52 mouse cellular contexts compared by ENCODE assay signal in genomic region chr6:123702370-123702769, GRCm38 (mm10). TPM values are rescaled to one million over a fixed set of nuclear protein-coding genes. Genes with fewer than 3 reads are reported as not detected.
"Had no signal": no experiment of that assay in that cellular context is flagged by ENCODE, and none has a peak within 500 bp of the region (broad histone marks: within the 10 kb centered on the region; RNA-seq: fewer than 3 reads in every experiment).

Gene Vmn2r23 (plus strand): TSS chr6:123702670.

- H3K4me3 ChIP-seq: heart, embryonic 12.5 days; heart, embryonic 13.5 days; heart, embryonic 15.5 days; hindbrain, embryonic 10.5 days; hindbrain, embryonic 12.5 days; hindbrain, embryonic 13.5 days; hindbrain, embryonic 15.5 days; intestine, embryonic 15.5 days; kidney, embryonic 15.5 days; layer of hippocampus, adult 2 months; left cerebral cortex, adult 2 months had no signal

- DNase-seq: heart, postnatal 10 days; heart, postnatal 14 days; heart, postnatal 36 days; heart, postnatal 4 days; kidney, adult 11 months; kidney, adult 18-20 months; kidney, adult 2 months; kidney, adult 8-10 months; kidney, adult 9 months; kidney, postnatal 10 days; kidney, postnatal 14 days; kidney, postnatal 25 days; kidney, postnatal 36 days; kidney, postnatal 4 days; layer of hippocampus, adult 9-11 months; layer of hippocampus, postnatal 36 days had no signal

- H3K9ac ChIP-seq: heart, embryonic 12.5 days; heart, embryonic 13.5 days; heart, embryonic 15.5 days; hindbrain, embryonic 12.5 days; hindbrain, embryonic 13.5 days; hindbrain, embryonic 14.5 days; hindbrain, embryonic 15.5 days; intestine, embryonic 15.5 days; kidney, embryonic 15.5 days had no signal

- H3K36me3 ChIP-seq: heart, embryonic 12.5 days; heart, embryonic 13.5 days; heart, embryonic 15.5 days; hindbrain, embryonic 10.5 days; hindbrain, embryonic 12.5 days; hindbrain, embryonic 13.5 days; hindbrain, embryonic 15.5 days; intestine, embryonic 15.5 days; kidney, embryonic 15.5 days had no signal

- H3K27me3 ChIP-seq: heart, embryonic 12.5 days; heart, embryonic 13.5 days; heart, embryonic 15.5 days; hindbrain, embryonic 12.5 days; hindbrain, embryonic 13.5 days; hindbrain, embryonic 15.5 days; intestine, embryonic 15.5 days; kidney, embryonic 15.5 days had no signal

- H3K4me1 ChIP-seq: heart, embryonic 12.5 days; heart, embryonic 13.5 days; heart, embryonic 15.5 days; hindbrain, embryonic 12.5 days; hindbrain, embryonic 13.5 days; hindbrain, embryonic 15.5 days; intestine, embryonic 15.5 days; kidney, embryonic 15.5 days had no signal

- H3K27ac ChIP-seq: heart, embryonic 13.5 days; heart, embryonic 15.5 days; hindbrain, embryonic 10.5 days; hindbrain, embryonic 12.5 days; hindbrain, embryonic 13.5 days; hindbrain, embryonic 14.5 days; hindbrain, embryonic 15.5 days; hindbrain, postnatal 0 days; intestine, embryonic 15.5 days; kidney, embryonic 15.5 days; kidney, postnatal 0 days; layer of hippocampus, adult 2 months; left cerebral cortex, adult 2 months had no signal

RNA-seq across cellular contexts. Expression of gene Vmn2r23, which starts in this region (rescaled TPM):
- total RNA-seq: heart, postnatal 10 days; heart, postnatal 14 days; heart, postnatal 25 days; heart, postnatal 36 days; heart, postnatal 4 days; hematopoietic stem cell, adult 5-6 weeks; hindbrain, postnatal 0 days; layer of hippocampus, adult 18-20 months; layer of hippocampus, adult 2 months; layer of hippocampus, adult 8-10 months; layer of hippocampus, postnatal 10 days; layer of hippocampus, postnatal 14 days; layer of hippocampus, postnatal 25 days; layer of hippocampus, postnatal 36 days; left cerebral cortex, adult 18-20 months; left cerebral cortex, adult 2 months; left cerebral cortex, adult 8-10 months had no signal
- polyA plus RNA-seq: heart, embryonic 11.5 days; heart, embryonic 12.5 days; heart, embryonic 13.5 days; heart, embryonic 14.5 days; heart, embryonic 15.5 days; heart, embryonic 16.5 days; heart, postnatal 0 days; hindbrain, embryonic 10.5 days; hindbrain, embryonic 11.5 days; hindbrain, embryonic 12.5 days; hindbrain, embryonic 13.5 days; hindbrain, embryonic 14.5 days; hindbrain, embryonic 15.5 days; hindbrain, embryonic 16.5 days; hindbrain, postnatal 0 days; inflammation-experienced regulatory T-cells, adult 6 months; intestine, embryonic 14.5 days; intestine, embryonic 15.5 days; intestine, embryonic 16.5 days; intestine, postnatal 0 days; kidney, adult 2 months; kidney, embryonic 14.5 days; kidney, embryonic 15.5 days; kidney, embryonic 16.5 days; kidney, postnatal 0 days; large intestine, adult 2 months had no signal
